ENCODE assay signal across 9 mouse cellular contexts in genomic region chr7:133088411-133088810, GRCm38 (mm10). TPM values are rescaled to one million over a fixed set of nuclear protein-coding genes. Genes with fewer than 3 reads are reported as not detected.
DNase-seq lines count a peak whose midpoint lies in the region; ATAC-seq and TF ChIP-seq lines count a peak whose summit lies in the region.
"Had no signal": no experiment of that assay in that cellular context is flagged by ENCODE, and none has a peak within 500 bp of the region (broad histone marks: within the 10 kb centered on the region; RNA-seq: fewer than 3 reads in every experiment).

No protein-coding gene starts in this region.

- TF ChIP-seq POLR2A in testis, adult 2 months (IDR thresholded peaks at IDR 0.05; ENCODE audit: control insufficient read depth, low read depth, low read length), result no peak

- no peak for ATAC-seq in heart, embryonic 14.5 days (ENCODE audit: insufficient number of reproducible peaks, insufficient read depth, low FRiP score, low read depth)

- no peaks in the 10 kb centered on the region for H3K27me3 ChIP-seq in heart, embryonic 14.5 days (ENCODE audit: control insufficient read depth, insufficient read depth, low read length)
- no peaks in the 10 kb centered on the region for H3K27me3 ChIP-seq in testis, adult 2 months (ENCODE audit: control insufficient read depth, insufficient read depth, low read length)

- WGBS in heart, embryonic 14.5 days, result 46% methylated on average over 4 of the region's 4 CpGs

- TF ChIP-seq CTCF in testis, adult 2 months (IDR thresholded peaks at IDR 0.05; ENCODE audit: control insufficient read depth, insufficient read depth, insufficient replicate concordance, low read depth, low read length), result no peak

- no peak for DNase-seq in heart, adult 11 months
- no peak for DNase-seq in testis, postnatal 14 days (ENCODE audit: low spot score)
- DNase-seq in kidney, postnatal 10 days, result peak; percentile 63
- no peak for DNase-seq in right cerebral cortex, postnatal 25 days
- DNase-seq in layer of hippocampus, postnatal 36 days, result no peak
- DNase-seq in natural killer cell, adult 2 months (ENCODE audit: low spot score in 2 of 2), result no peak
- DNase-seq: thymus, postnatal 14 days had no signal

- no peaks in the 10 kb centered on the region for H3K9me3 ChIP-seq in heart, embryonic 14.5 days (ENCODE audit: control insufficient read depth, low read length)

- H3K36me3 ChIP-seq in heart, embryonic 14.5 days (ENCODE audit: control insufficient read depth, insufficient read depth, low read length), result peaks cover 13% of the 10 kb centered on the region
- no peaks in the 10 kb centered on the region for H3K36me3 ChIP-seq in testis, adult 2 months (ENCODE audit: control insufficient read depth, insufficient read depth, low read length)

- peak overlapping the region in 1 of 2 experiments; percentile 24; a peak in 1 of 4 replicates for H3K4me3 ChIP-seq in heart, embryonic 14.5 days (ENCODE audit: control insufficient read depth in 1 of 2, insufficient read depth in 1 of 2, low read depth in 1 of 2, low read length in 2 of 2)
- no peak overlapping the region for H3K4me3 ChIP-seq in testis, adult 2 months (ENCODE audit: control insufficient read depth, low read depth, low read length)

- peak overlapping the region; percentile 65 for H3K9ac ChIP-seq in heart, embryonic 14.5 days (ENCODE audit: low read length)

- H3K4me1 ChIP-seq in heart, embryonic 14.5 days (ENCODE audit: control insufficient read depth in 2 of 2, insufficient read depth in 2 of 2, low read length in 2 of 2), result peaks cover 23 to 50% of the 10 kb centered on the region in 2 experiments
- H3K4me1 ChIP-seq in testis, adult 2 months (ENCODE audit: control insufficient read depth, insufficient read depth, low read length), result peaks cover 4% of the 10 kb centered on the region

- peak overlapping the region; percentile 91 to 94 for H3K27ac ChIP-seq in heart, embryonic 14.5 days (replicated peaks in 1 of 2; ENCODE audit: control insufficient read depth in 1 of 2, insufficient read depth in 1 of 2, low read depth in 2 of 2, low read length in 2 of 2)
- peak overlapping the region; percentile 78 for H3K27ac ChIP-seq in testis, adult 2 months (ENCODE audit: control insufficient read depth, insufficient read depth, low read depth, low read length)

- peak overlapping the region; percentile 61 for H3K4me2 ChIP-seq in heart, embryonic 14.5 days (ENCODE audit: low read length)

RNA-seq across cellular contexts. Expression of gene Fgfr2, which starts 34.7 kb away (rescaled TPM):
- 20.5 and 22.4 TPM in 2 replicates for polyA plus RNA-seq in heart, embryonic 14.5 days (2014; fragmentation: Nextera tagmentation; extraction: Ambion mirVana)
- 3.0 and 4.9 TPM in 2 replicates for polyA plus RNA-seq in testis, adult 2 months (2012; rRNA removed)
- 10 to 100 TPM; 45.4 to 47.9 TPM for total RNA-seq in layer of hippocampus, postnatal 36 days (2021)

RNA-seq across cellular contexts. Expression of gene Ctbp2, which starts 35.7 kb away (rescaled TPM):
- 52.1 and 54.3 TPM in 2 replicates for polyA plus RNA-seq in heart, embryonic 14.5 days (2014; fragmentation: Nextera tagmentation; extraction: Ambion mirVana)
- polyA plus RNA-seq in testis, adult 2 months (2012; rRNA removed), result 54.9 and 59.0 TPM in 2 replicates
- total RNA-seq in layer of hippocampus, postnatal 36 days (2021), result 10 to 100 TPM; 50.2 to 57.2 TPM
